Mouse (Mus musculus) T-cell, adult 2 months (primary cell): Measurements from ENCODE around the gene Pnmal1.
A peak's percentile ranks its signal among the peaks of the same experiment; 100 is the strongest.

Experiments used
- DNase-seq: peaks from one replicate; pipeline ENCODE4 v3.0.0; 2022; ENCODE audit warnings: low spot score

The Pnmal1 gene

GRCm38 (mm10) chr7:16995345-16995744, 35.9 kb downstream of the Pnmal1 start:
- no peak for DNase-seq

DNA sequence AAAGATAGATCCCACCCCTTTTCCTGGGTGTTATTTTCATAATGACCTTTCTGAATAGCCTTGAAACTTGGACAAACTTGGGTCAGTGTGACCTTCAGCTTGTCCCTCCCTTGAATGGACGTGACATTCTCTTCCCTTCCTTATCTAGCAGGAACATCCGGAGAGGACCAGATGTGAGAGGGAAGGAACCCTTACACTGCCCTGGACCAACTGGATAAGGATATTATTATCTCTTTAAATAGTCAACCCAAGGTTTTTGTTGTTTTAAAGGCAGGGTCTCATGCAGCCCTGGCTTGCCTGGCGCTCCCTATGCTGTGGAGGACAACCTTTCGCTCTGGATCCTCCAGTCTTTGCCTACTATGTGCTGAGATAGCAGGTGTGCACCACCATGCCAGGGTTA, 39.8 kb downstream of the Pnmal1 start:
- no peak for DNase-seq

GRCm38 (mm10) chr7:16999650-17000049, 40.2 kb downstream of the Pnmal1 start:
- DNase-seq = peak; percentile 75

GRCm38 (mm10) chr7:17002375-17003195, 43.1 kb downstream of the Pnmal1 start:
- DNase-seq = peak; percentile 74

GRCm38 (mm10) chr7:17003230-17003960, 43.9 kb downstream of the Pnmal1 start:
- DNase-seq = no peak

DNA sequence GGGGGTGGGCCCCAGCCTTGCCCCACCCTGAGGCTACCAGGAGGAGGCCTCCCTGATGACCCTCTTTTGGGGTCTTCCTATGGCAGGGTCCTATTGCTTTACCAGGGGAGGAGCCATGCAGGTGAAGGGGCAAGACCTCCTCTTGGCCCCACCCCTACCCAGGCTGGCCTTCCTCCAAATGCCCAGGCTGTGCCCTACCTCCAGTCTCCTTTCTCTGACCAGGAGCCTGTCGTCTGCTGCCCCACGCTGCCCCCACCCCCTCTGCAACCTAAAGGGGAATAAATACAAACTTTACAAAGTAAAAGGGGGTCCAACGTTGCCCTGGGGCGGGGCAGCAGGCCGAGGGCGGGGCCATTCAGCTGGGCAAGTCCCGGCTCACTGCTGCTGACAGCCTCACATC, 45.2 kb downstream of the Pnmal1 start:
- DNase-seq = no peak

DNA sequence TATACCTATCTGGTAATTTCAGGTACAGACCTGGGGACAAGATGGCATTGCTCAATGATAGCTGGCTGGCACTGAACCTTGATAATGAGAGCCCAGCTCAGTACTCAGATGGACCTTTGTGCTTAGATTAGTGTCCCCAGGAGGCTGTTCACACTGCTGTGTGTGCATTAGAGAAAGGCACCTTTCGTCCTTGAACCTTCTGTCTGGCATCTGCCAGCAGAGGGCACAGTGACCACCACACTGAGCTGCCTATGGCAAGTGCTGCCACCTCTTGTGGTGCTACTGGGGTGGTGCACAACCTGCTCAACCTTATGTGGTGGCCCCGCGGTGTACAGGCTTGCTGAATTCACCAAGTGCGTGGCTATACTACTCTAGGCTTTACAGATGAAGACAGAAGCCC, 47.8 kb downstream of the Pnmal1 start:
- DNase-seq = peak; percentile 26

DNA sequence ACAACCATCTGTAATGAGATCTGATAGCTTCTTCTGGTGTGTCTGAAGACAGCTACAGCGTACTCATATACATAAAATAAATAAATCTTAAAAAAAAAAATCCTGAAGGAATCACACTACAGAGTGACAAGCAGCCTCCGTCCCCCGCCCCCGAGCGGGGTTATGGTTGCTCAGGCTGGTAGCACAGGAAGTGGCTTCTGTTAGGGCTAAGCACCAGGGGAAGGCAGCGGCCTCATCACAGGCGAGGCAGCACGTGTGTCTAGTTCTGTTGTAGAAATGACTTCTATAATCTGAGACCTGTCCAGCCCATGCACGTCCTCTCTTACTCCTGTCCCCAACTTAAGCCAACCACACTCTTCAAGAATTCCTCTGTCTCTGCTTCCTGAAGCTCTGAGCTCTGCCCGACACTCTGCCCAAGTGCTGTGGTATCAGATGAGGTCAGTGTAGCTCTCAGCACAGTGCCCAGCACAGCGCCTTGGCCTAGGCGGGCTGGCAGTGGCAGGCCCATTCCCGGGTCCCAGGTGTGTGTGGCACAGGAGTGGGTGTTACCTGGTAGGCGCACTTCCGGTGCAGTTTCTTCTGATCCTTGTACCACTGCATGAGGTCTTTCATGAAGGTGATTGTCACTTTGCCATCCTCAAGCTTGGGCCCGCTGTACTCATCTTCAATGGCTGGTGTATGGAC, 50.0 kb downstream of the Pnmal1 start:
- peak; percentile 45 for DNase-seq

GRCm38 (mm10) chr7:17010010-17010347, 50.5 kb downstream of the Pnmal1 start:
- no peak for DNase-seq

- DNase-seq = no peak
Measured at GRCm38 (mm10) chr7:17011909-17012590, 52.6 kb downstream of the Pnmal1 start.
